Mouse (Mus musculus) heart, embryonic 11.5 days (tissue): ENCODE measurements around the gene Gm20388. TPM values are rescaled to one million over a fixed set of nuclear protein-coding genes. Genes with fewer than 3 reads are reported as not detected.

Source experiments
- ATAC-seq: fragments of 200-750 bp; cut with Nextera tagmentation; replicated peaks from 2 replicates; pipeline ENCODE4 v1.8.0; 2017; ENCODE audit warnings: moderate library complexity; ENCODE audit not compliant: insufficient number of reproducible peaks, low FRiP score, low TSS enrichment
- H3K27ac ChIP-seq: fragments of 300-500 bp; sonication (generic); 2 replicates; pipeline ENCODE4 v1.5.1; 2014; ENCODE audit warnings: mild to moderate bottlenecking, low read depth, low read length
- H3K27me3 ChIP-seq: fragments of 300-500 bp; sonication (generic); 2 replicates; pipeline ENCODE4 v1.6.1; 2014; ENCODE audit warnings: mild to moderate bottlenecking, low read length, mixed read lengths; ENCODE audit not compliant: control insufficient read depth, insufficient read depth
- H3K36me3 ChIP-seq: fragments of 300-500 bp; sonication (generic); 2 replicates; pipeline ENCODE4 v1.6.1; 2014; ENCODE audit warnings: mild to moderate bottlenecking, low read length, moderate library complexity, mixed read lengths; ENCODE audit not compliant: control insufficient read depth, insufficient read depth
- H3K4me1 ChIP-seq: fragments of 300-500 bp; sonication (generic); 2 replicates; pipeline ENCODE4 v1.6.1; 2014; ENCODE audit warnings: low read length; ENCODE audit not compliant: control insufficient read depth, insufficient read depth
- H3K4me2 ChIP-seq: fragments of 300-500 bp; sonication (generic); 2 replicates; pipeline ENCODE4 v1.6.1; 2014; ENCODE audit warnings: mild to moderate bottlenecking, moderate library complexity
- H3K4me3 ChIP-seq: fragments of 300-500 bp; sonication (generic); 2 replicates; pipeline ENCODE4 v1.5.1; 2014; ENCODE audit warnings: low read depth, low read length
- H3K9ac ChIP-seq: fragments of 300-500 bp; sonication (generic); 2 replicates; pipeline ENCODE4 v1.6.1; 2014; ENCODE audit warnings: mild to moderate bottlenecking, low read depth, low read length, moderate library complexity
- H3K9me3 ChIP-seq: fragments of 300-500 bp; sonication (generic); replicated peaks from 2 replicates; pipeline ENCODE4 v1.6.1; 2016; ENCODE audit warnings: low read length; ENCODE audit not compliant: control insufficient read depth
- WGBS: fragments of 180-500 bp; shearing (Covaris S2); extraction: QIAGEN DNeasy Blood & Tissue Kit; methylation state at CpG from one replicate; pipeline ENCODE4 v1.1.7; 2014; ENCODE audit not compliant: insufficient replicate concordance; 5-methylcytosine and 5-hydroxymethylcytosine counted together
- polyA plus RNA-seq: library from polyadenylated mRNA; unstranded; fragments of >200 nt; fragmentation: Nextera tagmentation; extraction: Ambion mirVana; gene quantifications from 2 replicates; pipeline ENCODE4 v1.2.1, GENCODE M21; 2014

Gene Gm20388
- polyA plus RNA-seq, 1 experiment from 2014 or later, result 6.4 TPM

DNA sequence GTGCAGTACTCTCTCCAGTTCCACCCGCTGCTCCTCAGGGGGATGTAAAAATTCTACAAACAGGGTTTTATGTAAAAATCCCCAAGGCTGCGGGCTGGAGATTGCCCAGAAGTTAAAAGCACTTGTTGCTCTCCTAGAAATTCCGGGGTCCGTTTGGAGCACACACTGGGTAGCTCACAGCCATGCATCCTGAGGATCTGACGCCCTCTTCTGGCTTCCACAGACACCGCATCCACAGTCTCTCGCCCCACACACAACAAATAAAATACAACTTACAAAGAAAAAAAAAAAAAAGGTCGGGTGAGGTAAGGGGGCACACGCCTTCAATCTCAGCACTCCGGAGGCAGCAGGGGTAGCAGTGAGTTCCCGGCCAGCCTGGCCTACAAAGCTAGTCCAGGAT is 1897.4 kb downstream of the Gm20388 start:
- H3K36me3 ChIP-seq, result peaks cover 5% of the 10 kb centered on the region; the same call in 1 of the 2 replicates
- H3K4me2 ChIP-seq, result no peak overlapping the region
- 70% methylated on average over 11 of the region's 11 CpGs for WGBS
- ATAC-seq, result no peak
- 0 out of 2 replicates have a peak, but pooled peaks cover 3% of the 10 kb centered on the region for H3K4me1 ChIP-seq
- H3K9ac ChIP-seq, result no peak overlapping the region
- no peaks in the 10 kb centered on the region for H3K27me3 ChIP-seq
- H3K27ac ChIP-seq, result no peak overlapping the region
- H3K9me3 ChIP-seq, result no peaks in the 10 kb centered on the region
- no peak overlapping the region for H3K4me3 ChIP-seq

DNA sequence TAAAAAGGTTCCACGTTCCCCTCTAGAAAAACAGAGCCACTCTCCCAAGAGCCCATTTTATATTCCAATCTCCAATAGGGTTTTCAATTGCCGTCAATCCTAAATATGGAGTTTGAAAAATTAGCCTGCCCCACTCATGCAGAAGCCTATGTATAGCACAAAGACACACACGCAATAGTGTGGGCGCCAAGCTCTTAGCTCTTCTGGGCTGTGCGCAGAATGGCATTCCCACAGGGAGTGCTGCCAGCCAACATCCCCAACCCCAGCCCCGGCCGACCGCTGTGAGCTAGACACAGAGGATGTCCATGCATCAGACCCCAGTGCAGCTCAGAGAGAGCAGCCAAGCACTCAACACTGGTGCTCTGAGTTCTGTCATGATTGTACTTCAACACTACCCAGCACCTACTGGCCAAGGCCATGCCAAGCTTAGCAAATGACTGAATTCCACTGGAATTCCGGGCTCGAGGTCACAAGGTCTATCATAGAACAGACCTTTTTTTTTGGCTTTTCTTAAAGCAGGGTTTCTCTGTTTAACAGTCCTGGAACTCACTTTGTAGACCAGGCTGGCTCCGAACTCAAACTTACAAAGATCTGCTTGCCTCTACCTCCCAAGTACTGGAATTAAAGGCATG is 1899.0 kb downstream of the Gm20388 start:
- Histone ChIP-seq H3K4me2 (no peak overlapping the region), H3K9me3 (no peaks in the 10 kb centered on the region), H3K4me3 (no peak overlapping the region), H3K27ac (no peak overlapping the region), H3K36me3 (peaks cover 7% of the 10 kb centered on the region; the same call in 1 of the 2 replicates), H3K27me3 (no peaks in the 10 kb centered on the region), H3K4me1 (0 out of 2 replicates have a peak, but pooled peaks cover 3% of the 10 kb centered on the region), H3K9ac (no peak overlapping the region)
- ATAC-seq, result no peak
- 82% methylated on average over 11 of the region's 11 CpGs for WGBS

DNA sequence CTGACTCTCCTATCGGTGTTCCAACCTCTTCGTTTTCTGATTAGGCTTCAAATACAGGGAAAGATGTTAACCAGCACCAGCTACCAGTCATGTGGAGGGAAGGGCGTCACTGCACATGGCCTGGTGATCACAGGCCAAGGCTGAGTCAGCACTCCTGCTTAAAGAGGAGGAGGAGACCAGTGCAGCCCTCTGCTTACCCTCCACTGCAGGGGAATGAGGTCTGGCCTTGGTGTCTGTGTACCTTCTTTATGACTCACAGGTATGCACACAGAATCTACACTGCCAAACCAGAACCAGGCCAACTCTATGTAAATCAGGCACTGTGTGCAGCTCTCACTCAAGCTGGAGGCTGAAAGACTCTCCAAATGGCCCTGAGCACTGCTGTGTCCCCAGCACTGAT is 1900.9 kb downstream of the Gm20388 start:
- Histone ChIP-seq H3K27ac (no peak overlapping the region), H3K9ac (no peak overlapping the region), H3K4me2 (no peak overlapping the region), H3K9me3 (no peaks in the 10 kb centered on the region), H3K4me1 (0 out of 2 replicates have a peak, but pooled peaks cover 3% of the 10 kb centered on the region), H3K36me3 (peaks cover 2% of the 10 kb centered on the region; the same call in 1 of the 2 replicates), H3K4me3 (no peak overlapping the region), H3K27me3 (no peaks in the 10 kb centered on the region)
- no peak for ATAC-seq
- WGBS, result 84% methylated on average over 3 of the region's 3 CpGs

DNA sequence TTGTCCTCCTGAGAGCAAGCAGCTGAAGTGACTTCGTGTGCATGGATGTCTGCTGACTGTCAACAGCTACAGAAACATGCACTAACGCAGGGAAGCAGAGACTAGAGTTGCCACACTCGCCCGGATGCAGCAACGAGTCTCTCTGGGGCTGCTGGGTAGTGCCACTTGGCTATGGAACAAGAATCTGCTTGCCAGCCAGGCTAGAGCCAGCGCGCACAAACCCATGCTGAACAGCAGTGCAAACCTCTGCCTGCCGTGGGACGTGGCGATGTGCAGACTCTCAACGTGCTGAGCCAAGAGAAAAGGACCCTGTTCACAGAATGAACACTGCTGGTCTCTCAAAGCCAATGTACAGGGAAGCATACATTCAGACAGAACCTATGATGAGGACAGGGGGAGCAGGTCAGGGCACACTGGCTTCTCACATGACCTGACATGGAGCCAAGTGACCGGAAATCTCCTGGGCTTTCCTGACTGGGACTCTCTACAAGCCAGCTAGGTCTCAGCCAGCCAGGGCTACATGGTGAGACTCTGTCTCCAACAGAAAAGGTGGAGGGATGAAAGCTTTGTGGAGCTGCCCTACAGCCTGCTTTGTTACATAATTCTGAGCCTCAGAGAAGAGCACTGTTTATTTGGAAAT is 1901.4 kb downstream of the Gm20388 start:
- no peak overlapping the region for H3K27ac ChIP-seq
- 87% methylated on average over 12 of the region's 12 CpGs for WGBS
- peaks cover 2% of the 10 kb centered on the region; the same call in 1 of the 2 replicates for H3K36me3 ChIP-seq
- H3K4me2 ChIP-seq, result no peak overlapping the region
- no peaks in the 10 kb centered on the region for H3K27me3 ChIP-seq
- no peak overlapping the region for H3K4me3 ChIP-seq
- H3K9ac ChIP-seq, result no peak overlapping the region
- ATAC-seq, result no peak
- H3K9me3 ChIP-seq, result no peaks in the 10 kb centered on the region
- H3K4me1 ChIP-seq, result 0 out of 2 replicates have a peak, but pooled peaks cover 3% of the 10 kb centered on the region

DNA sequence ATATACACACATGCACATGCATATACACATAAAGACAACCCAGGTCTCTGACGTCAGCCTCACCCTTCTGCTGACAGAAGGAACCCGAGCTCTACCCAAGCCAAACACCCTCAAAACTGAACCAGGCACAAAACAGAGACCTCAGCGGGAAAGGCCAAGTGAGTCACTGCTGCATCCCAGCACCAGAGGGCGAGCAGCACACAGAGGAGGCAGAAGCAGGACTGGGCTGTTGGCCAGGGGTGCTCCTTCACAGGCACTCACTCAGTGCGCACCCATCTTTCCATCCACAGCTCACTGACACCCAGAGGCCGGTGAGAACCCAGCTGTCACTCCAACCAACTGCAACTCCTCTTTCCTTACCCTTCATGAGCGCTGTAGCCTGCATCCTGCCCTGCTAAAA is 1907.6 kb downstream of the Gm20388 start:
- no peak for ATAC-seq
- Histone ChIP-seq H3K9me3 (no peaks in the 10 kb centered on the region), H3K36me3 (peaks cover 8% of the 10 kb centered on the region), H3K4me2 (no peak overlapping the region), H3K4me1 (no peaks in the 10 kb centered on the region), H3K27ac (no peak overlapping the region), H3K27me3 (no peaks in the 10 kb centered on the region), H3K9ac (no peak overlapping the region), H3K4me3 (no peak overlapping the region)
- 80% methylated on average over 7 of the region's 7 CpGs for WGBS

DNA sequence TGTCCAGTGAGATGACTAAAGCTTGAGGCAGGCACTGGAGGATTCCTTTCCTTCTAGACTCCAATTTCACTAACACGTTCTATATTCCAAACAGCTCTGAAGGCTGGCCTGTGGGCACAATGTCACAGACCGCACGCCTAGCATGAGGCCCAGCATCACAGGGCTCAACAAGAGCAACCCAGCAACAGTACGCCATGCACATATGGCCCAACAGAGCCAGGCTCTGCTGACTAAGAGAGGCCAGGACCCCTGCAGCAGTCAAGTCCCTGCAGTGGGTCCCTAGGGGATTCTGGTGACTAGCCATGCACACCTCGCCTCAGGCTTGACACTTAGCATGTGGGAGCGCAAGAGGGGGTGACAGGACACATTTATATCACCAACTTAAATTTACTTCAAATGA is 1910.2 kb downstream of the Gm20388 start:
- no peaks in the 10 kb centered on the region for H3K27me3 ChIP-seq
- no peak overlapping the region for H3K27ac ChIP-seq

DNA sequence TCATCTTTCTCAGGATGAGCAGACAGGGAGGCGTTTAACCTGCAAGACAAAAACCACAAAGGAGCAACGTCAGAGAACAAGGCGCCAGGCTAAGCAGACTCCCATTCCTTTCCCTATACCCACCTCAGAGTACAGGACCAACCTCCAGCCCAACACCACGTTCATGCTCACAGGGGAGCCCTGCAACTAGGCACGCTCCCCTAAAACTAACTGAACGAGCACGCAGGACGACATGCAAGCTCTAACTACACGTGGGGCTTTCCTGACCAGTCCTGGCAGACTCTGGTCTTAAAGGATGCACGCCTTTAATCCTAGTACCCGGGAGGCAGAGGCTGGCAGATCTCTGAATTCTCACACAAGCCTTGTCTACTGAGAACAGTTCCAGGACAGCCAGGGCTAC is 1910.7 kb downstream of the Gm20388 start:
- Histone ChIP-seq H3K27me3 (no peaks in the 10 kb centered on the region), H3K4me2 (no peak overlapping the region), H3K4me1 (no peaks in the 10 kb centered on the region), H3K9me3 (no peaks in the 10 kb centered on the region), H3K27ac (no peak overlapping the region), H3K4me3 (no peak overlapping the region), H3K9ac (no peak overlapping the region), H3K36me3 (peaks cover 6% of the 10 kb centered on the region; the same call in 1 of the 2 replicates)
- ATAC-seq, result no peak
- WGBS, result 89% methylated on average over 11 of the region's 11 CpGs

More for the DNA sequence above, 1910.2 kb downstream of the Gm20388 start:
- H3K4me3 ChIP-seq, result no peak overlapping the region
- H3K4me1 ChIP-seq, result no peaks in the 10 kb centered on the region
- no peak overlapping the region for H3K9ac ChIP-seq
- no peak overlapping the region for H3K4me2 ChIP-seq
- ATAC-seq, result no peak
- H3K9me3 ChIP-seq, result no peaks in the 10 kb centered on the region
- 89% methylated on average over 6 of the region's 6 CpGs for WGBS
- H3K36me3 ChIP-seq, result peaks cover 6% of the 10 kb centered on the region; the same call in 1 of the 2 replicates

DNA sequence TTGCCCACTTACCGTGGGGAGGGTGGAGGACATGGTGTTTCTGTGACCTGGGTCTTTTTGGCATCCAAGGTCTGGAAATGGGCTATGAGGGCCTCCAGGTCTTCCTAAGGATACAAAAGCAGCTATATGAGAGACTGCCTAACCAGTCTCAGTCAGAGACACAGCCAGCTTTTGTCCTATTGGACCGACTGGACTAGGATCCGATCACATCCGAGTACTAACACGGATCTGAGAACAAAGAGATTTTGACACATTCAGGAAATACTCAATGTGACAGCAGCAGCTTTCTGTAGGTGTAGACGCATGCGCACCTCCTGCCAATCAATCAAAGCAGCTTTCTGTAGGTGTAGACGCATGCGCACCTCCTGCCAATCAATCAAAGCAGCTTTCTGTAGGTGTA is 1911.1 kb downstream of the Gm20388 start:
- H3K27me3 ChIP-seq, result no peaks in the 10 kb centered on the region
- H3K4me2 ChIP-seq, result no peak overlapping the region

More for the DNA sequence above, 1911.1 kb downstream of the Gm20388 start:
- Histone ChIP-seq H3K9ac (no peak overlapping the region), H3K4me3 (no peak overlapping the region), H3K36me3 (peaks cover 6% of the 10 kb centered on the region; the same call in 1 of the 2 replicates), H3K9me3 (no peaks in the 10 kb centered on the region), H3K4me1 (no peaks in the 10 kb centered on the region), H3K27ac (no peak overlapping the region)
- no peak for ATAC-seq
- 90% methylated on average over 9 of the region's 9 CpGs for WGBS
